Mouse (Mus musculus) T-helper 1 cell (primary cell): ENCODE measurements around the gene Methig1.
"Not testable (repeated sequence)": the region's sequence is repeated elsewhere in the genome, so short reads cannot be mapped to it uniquely, and the experiment has no call there.

Experiments used
- in situ Hi-C: fragments of 300-600 bp; cut with MboI, MseI; formaldehyde crosslinking; loops from one replicate; pipeline ENCODE4 v1.15.1; 2025; ENCODE audit warnings: high pct_unique_total_duplicates

Methig1 gene

GRCm38 (mm10) chr15:100391599-100391998, 38.6 kb downstream of the Methig1 start:
- in situ Hi-C loops: no loop called here

DNA sequence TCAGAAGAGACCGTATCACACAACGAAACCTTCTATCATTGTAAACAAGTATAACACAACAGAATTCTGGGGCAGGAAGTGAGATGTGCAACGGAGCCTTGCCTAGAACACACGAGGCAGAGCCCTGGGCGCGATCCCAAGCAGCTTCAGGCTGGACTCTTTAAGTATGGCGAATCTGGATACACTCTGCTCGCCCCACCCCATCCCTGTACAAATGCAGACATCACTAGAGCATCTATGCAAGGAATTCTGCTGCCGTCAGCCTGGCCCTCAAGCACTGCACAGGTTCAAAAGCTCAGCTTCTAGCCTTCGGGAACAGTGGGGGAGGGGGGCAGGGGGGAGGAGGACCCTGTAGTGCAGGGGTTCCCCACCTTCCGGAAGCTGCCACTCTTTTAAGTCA, 40.1 kb downstream of the Methig1 start:
- in situ Hi-C loops: no loop called here

DNA sequence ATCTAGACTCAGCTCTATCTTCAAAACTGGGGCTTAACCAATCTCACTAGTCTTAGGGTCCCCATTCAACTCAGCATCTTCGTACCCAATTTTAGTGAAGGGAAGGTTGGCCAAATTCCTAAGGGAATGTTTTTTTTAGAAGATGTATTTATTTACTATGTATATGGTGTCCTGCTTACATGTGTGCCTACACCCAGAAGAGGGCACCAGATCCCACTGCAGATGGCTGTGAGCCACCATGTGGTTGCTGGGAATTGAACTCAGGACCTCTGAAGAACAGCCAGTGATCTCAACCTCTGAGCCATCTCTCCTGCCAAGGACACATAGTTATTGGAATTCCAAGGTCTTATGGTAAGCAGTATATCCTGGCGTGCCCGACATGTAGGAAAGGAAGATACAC, 42.6 kb downstream of the Methig1 start:
- in situ Hi-C loops: loop anchor here (5.0 kb wide), 1 partner anchor 43 kb away; the partner anchor contains the start of genes Methig1 and Mettl7a2

- in situ Hi-C loops: no loop called here
Observed at GRCm38 (mm10) chr15:100400592-100401250, 47.8 kb downstream of the Methig1 start.

GRCm38 (mm10) chr15:100401811-100402210, 48.9 kb downstream of the Methig1 start:
- in situ Hi-C loops: no loop called here

GRCm38 (mm10) chr15:100402347-100402746, 49.4 kb downstream of the Methig1 start:
- in situ Hi-C loops: no loop called here

GRCm38 (mm10) chr15:100402798-100403197, 49.8 kb downstream of the Methig1 start:
- in situ Hi-C loops: no loop called here

- in situ Hi-C loops: no loop called here
Observed at GRCm38 (mm10) chr15:100403318-100404000, 50.5 kb downstream of the Methig1 start.

- in situ Hi-C loops: no loop called here
Observed at GRCm38 (mm10) chr15:100406088-100406487, 53.1 kb downstream of the Methig1 start.

- in situ Hi-C loops: loop anchor here (10.0 kb wide), 1 partner anchor 1066 kb away; no protein-coding TSS in a partner anchor
Observed at GRCm38 (mm10) chr15:100410918-100411672, 58.1 kb downstream of the Methig1 start.

GRCm38 (mm10) chr15:100411731-100412130, 58.8 kb downstream of the Methig1 start:
- in situ Hi-C loops: loop anchor here (10.0 kb wide), 1 partner anchor 1067 kb away; no protein-coding TSS in a partner anchor

DNA sequence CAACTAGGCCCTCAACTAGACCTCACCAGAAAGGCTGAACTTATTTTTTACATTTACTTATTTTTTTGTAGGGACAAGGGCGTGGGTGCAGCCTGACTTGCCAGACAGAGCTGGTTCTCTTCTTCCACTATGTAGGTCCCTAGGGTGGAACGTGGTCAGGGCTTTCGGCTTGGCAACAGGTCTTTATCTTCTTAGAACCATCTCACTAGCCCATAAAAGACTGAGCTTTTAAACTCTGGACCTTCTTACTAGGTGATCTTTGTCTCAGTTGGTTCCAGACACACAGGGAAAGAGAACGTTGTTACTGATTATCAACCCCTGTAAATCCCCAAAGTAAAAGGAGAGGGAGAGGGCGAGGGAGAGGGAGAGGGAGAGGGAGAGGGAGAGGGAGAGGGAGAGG, 60.4 kb downstream of the Methig1 start:
- in situ Hi-C loops: loop anchor here (10.0 kb wide), 1 partner anchor 1069 kb away; no protein-coding TSS in a partner anchor

- in situ Hi-C loops: loop anchor here (10.0 kb wide), 1 partner anchor 1069 kb away; no protein-coding TSS in a partner anchor
Observed at GRCm38 (mm10) chr15:100414011-100414410, 61.1 kb downstream of the Methig1 start.

DNA sequence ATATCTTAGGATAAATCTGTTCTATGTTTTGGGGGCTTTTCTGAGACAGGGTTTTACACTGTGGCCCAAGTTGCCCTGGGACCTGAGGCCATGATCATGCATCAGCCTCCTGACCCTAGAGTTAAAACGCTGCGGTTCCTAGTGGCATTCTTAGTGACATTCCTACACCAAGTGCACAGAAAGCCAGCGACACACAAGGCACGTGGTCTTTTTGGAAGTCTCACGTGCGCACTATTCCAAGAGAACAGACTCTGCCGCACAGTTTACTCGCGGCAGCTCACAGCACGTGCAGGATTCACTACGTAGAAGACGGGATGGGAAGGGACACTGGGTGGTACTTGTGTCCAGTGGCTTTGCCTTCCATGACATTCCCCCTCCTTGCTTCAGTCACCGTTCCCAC, 62.0 kb downstream of the Methig1 start:
- in situ Hi-C loops: loop anchor here (10.0 kb wide), 1 partner anchor 1070 kb away; no protein-coding TSS in a partner anchor

- in situ Hi-C loops: loop anchor here (10.0 kb wide), 1 partner anchor 1071 kb away; no protein-coding TSS in a partner anchor
Observed at GRCm38 (mm10) chr15:100415684-100416083, 62.7 kb downstream of the Methig1 start.

DNA sequence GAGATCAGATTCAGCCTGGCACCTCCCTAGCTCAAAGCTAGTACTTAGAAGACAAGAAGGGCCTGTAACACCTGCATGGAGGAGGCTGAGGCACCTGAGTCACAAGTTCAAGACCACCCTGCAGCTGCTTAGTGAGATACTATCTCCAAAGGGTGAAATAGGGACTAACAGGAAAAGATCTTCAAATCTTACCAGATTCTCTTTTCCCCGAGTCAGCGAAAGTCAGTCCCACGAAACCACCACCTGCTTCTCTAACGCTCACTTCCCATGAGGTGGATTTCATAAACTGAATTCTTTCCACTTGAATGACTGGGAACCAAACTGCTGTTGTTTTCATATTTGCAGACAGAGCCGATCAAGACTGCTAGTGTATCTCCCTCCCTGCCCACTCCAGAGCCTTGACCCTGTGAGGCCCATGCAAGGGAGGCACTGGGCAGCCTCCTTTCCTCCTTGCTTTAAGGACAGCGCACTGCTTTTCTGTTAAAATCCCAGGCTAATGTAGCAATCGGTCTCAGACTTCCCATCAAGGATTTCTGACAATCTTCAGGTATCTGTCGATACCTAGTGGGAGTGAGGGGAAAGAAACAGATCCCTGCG, 65.0 kb downstream of the Methig1 start:
- in situ Hi-C loops: loop anchor here (10.0 kb wide), 1 partner anchor 1073 kb away; no protein-coding TSS in a partner anchor

GRCm38 (mm10) chr15:100419311-100419710, 66.4 kb downstream of the Methig1 start:
- in situ Hi-C loops: loop anchor here (10.0 kb wide), 1 partner anchor 1075 kb away; no protein-coding TSS in a partner anchor

DNA sequence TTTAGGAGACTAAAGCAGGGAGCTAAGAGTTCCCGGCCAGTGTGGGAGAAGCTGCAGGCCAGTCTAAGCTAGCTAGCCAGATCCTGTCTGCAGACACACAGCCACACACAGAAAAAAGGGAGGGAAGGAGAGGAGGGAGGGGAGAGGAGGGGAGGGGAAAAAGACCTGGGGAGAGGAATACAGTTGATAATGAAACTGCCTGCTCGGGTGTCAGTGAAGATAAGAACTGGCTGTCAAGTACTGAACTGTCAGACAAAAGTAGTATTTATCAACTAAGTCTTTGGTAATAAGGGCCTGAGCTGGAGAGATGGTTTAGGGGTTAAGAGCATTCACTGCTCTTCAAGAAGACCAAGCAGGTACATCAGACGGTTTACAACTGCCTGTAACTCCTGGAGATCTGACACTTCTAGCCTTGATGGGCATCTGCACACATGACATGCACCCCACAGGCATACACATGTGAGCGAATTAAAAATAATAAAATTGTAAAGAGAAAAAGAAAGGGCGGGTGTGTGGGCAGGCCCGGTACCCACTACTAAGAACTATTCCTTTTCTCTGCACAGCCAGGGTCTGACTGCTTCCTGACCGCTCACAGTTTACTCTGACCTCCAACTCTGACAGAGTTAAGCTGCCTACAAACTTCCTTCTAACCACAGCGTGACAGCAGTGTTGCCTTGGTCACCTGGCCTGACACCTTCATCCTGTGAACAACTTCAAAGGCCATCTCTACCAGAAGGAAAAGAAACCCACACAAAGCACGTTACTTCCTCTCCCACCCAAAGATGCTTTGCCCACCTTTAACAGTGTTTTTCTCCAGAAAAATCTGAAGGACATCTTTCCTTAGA, 67.2 kb downstream of the Methig1 start:
- in situ Hi-C loops: loop anchor here (10.0 kb wide), 1 partner anchor 1075 kb away; no protein-coding TSS in a partner anchor

DNA sequence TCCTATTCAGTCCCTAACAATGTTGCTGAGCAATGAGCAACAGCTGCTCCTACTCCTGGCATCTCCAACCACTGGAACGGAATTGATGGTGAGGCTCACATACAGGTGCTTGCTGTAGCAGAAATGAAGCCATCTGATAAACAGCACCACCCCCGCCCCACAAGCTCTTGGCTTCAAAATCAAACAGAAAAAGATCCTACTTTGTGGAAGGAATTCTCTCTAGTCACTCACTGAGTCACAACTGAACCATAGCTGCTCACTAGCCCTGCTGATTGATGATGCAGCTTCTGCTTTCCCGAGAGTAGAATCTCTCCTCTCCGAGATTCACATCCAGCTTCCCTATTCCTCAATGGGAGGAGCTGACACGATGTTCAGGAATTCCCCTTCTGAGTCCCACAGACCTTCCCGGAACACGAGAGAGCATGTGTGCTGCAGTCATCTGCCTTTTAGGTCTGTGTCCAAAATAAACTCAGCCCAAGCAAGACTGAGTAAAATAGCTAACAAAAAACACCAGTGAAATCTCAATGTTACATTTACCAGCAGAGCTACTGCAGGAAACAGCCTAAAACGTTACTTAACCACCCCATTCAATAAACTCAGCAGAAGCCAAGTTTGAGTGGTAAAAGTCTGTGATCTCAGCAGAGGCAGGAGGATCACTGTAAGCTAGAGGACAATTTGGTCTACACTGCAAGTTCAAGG, 68.3 kb downstream of the Methig1 start:
- in situ Hi-C loops: no loop called here

DNA sequence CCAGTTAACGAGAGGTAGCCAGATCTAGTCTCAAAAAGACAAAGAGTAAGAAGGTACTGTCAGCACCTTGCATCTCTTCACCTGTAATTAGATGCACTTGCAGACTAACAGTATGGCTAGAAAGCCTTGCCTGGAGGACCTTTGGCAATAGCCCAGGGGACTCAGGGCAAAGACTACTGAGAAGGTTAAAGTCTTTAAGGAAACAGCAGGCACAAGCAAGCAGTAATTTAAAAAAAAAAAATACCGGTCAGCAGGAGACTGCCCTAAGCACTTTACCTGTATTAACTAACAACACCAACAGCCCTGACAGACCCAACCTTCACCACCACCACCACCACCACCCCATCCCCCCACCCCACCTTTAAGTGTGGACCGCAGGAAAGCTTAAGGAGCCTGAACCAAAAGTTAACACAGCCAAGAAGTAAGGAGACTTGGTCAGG, 68.8 kb downstream of the Methig1 start, which contains the start of gene Gm5475:
Gene Gm5475 (plus strand): TSS at position 390 of the 440 bp plus-strand sequence.
- in situ Hi-C loops: not testable (repeated sequence)
